Mouse (Mus musculus) midbrain, embryonic 11.5 days (tissue): ENCODE measurements around the gene Psapl1. TPM values are rescaled to one million over a fixed set of nuclear protein-coding genes. Genes with fewer than 3 reads are reported as not detected.
"Not testable (repeated sequence)": the region's sequence is repeated elsewhere in the genome, so short reads cannot be mapped to it uniquely, and the experiment has no call there.

Experiments used
- ATAC-seq: fragments of 200-750 bp; cut with Nextera tagmentation; 2 replicates; pipeline ENCODE4 v1.8.0; 2017; ENCODE audit warnings: moderate TSS enrichment, moderate library complexity; ENCODE audit not compliant: low FRiP score
- DNase-seq: peaks from one replicate; pipeline ENCODE4 v3.0.0; 2015; ENCODE audit warnings: low spot score; ENCODE audit errors: missing footprints
- H3K27ac ChIP-seq: fragments of 300-500 bp; sonication (generic); 2 replicates; pipeline ENCODE4 v1.5.1; 2014; ENCODE audit warnings: low read depth, low read length
- H3K27me3 ChIP-seq: fragments of 300-500 bp; sonication (generic); 2 replicates; pipeline ENCODE4 v1.6.1; 2014; ENCODE audit warnings: mild to moderate bottlenecking, low read length, moderate library complexity, mixed read lengths; ENCODE audit not compliant: control insufficient read depth, insufficient read depth
- H3K36me3 ChIP-seq: fragments of 300-500 bp; sonication (generic); 2 replicates; pipeline ENCODE4 v1.6.1; 2014; ENCODE audit warnings: mild to moderate bottlenecking, low read length, moderate library complexity, mixed read lengths; ENCODE audit not compliant: control insufficient read depth, insufficient read depth
- H3K4me1 ChIP-seq: fragments of 300-500 bp; sonication (generic); 2 replicates; pipeline ENCODE4 v1.6.1; 2014; ENCODE audit warnings: low read length; ENCODE audit not compliant: control insufficient read depth, insufficient read depth
- H3K4me2 ChIP-seq: fragments of 300-500 bp; sonication (generic); 2 replicates; pipeline ENCODE4 v1.6.1; 2014; ENCODE audit warnings: mild to moderate bottlenecking, moderate library complexity
- H3K4me3 ChIP-seq: fragments of 300-500 bp; sonication (generic); 2 replicates; pipeline ENCODE4 v1.5.1; 2014; ENCODE audit warnings: low read depth, low read length
- H3K9ac ChIP-seq: fragments of 300-500 bp; sonication (generic); 2 replicates; pipeline ENCODE4 v1.6.1; 2014; ENCODE audit warnings: low read length
- H3K9me3 ChIP-seq: fragments of 300-500 bp; sonication (generic); 2 replicates; pipeline ENCODE4 v1.6.1; 2016; ENCODE audit warnings: low read length; ENCODE audit not compliant: control insufficient read depth
- WGBS: fragments of 180-500 bp; shearing (Covaris S2); extraction: QIAGEN DNeasy Blood & Tissue Kit; methylation state at CpG from one replicate; pipeline ENCODE4 v1.1.7; 2014; 5-methylcytosine and 5-hydroxymethylcytosine counted together
- polyA plus RNA-seq: library from polyadenylated mRNA; unstranded; fragments of >200 nt; fragmentation: Nextera tagmentation; extraction: Ambion mirVana; gene quantifications from 2 replicates; pipeline ENCODE4 v1.2.1, GENCODE M21; 2014

Gene Psapl1
- polyA plus RNA-seq, 1 experiment from 2014 or later = 0.16 TPM

- Histone ChIP-seq H3K36me3 (no peaks in the 10 kb centered on the region), H3K27ac (no peak overlapping the region), H3K4me2 (no peak overlapping the region), H3K9ac (no peak overlapping the region), H3K9me3 (no peaks in the 10 kb centered on the region), H3K27me3 (no peaks in the 10 kb centered on the region), H3K4me1 (peaks cover 28% of the 10 kb centered on the region), H3K4me3 (no peak overlapping the region)
- ATAC-seq (no peak), DNase-seq (peak; percentile 94)
- 63% methylated on average over 6 of the region's 6 CpGs for WGBS
Measured at GRCm38 (mm10) chr5:36223787-36224186, 20.0 kb downstream of the Psapl1 start.

GRCm38 (mm10) chr5:36225855-36226254 is 22.0 kb downstream of the Psapl1 start:
- ATAC-seq = no peak
- no peak overlapping the region for H3K4me2 ChIP-seq
- 75% methylated on average over 7 of the region's 7 CpGs for WGBS
- no peak overlapping the region for H3K9ac ChIP-seq
- DNase-seq = peak; percentile 82
- H3K4me1 ChIP-seq = peaks cover 46% of the 10 kb centered on the region
- no peak overlapping the region for H3K27ac ChIP-seq
- no peaks in the 10 kb centered on the region for H3K27me3 ChIP-seq
- H3K9me3 ChIP-seq = no peaks in the 10 kb centered on the region
- no peaks in the 10 kb centered on the region for H3K36me3 ChIP-seq
- H3K4me3 ChIP-seq = no peak overlapping the region

GRCm38 (mm10) chr5:36226296-36226695 is 22.5 kb downstream of the Psapl1 start:
- Histone ChIP-seq H3K36me3 (no peaks in the 10 kb centered on the region), H3K9ac (no peak overlapping the region), H3K9me3 (no peaks in the 10 kb centered on the region), H3K4me1 (peaks cover 42% of the 10 kb centered on the region), H3K27ac (no peak overlapping the region), H3K27me3 (no peaks in the 10 kb centered on the region), H3K4me2 (no peak overlapping the region), H3K4me3 (no peak overlapping the region)
- 80% methylated on average over 11 of the region's 11 CpGs for WGBS
- ATAC-seq (no peak), DNase-seq (no peak)

- no peaks in the 10 kb centered on the region for H3K36me3 ChIP-seq
- H3K4me1 ChIP-seq = peaks cover 36% of the 10 kb centered on the region
- 0 out of 2 replicates have a peak overlapping the region, but pooled peaks have one; percentile 4 for H3K4me2 ChIP-seq
- H3K27ac ChIP-seq = peak overlapping the region; percentile 64
- DNase-seq = peak; percentile 94
- H3K9ac ChIP-seq = peak overlapping the region; percentile 3; the same call in 1 of the 2 replicates
- no peak overlapping the region for H3K4me3 ChIP-seq
- H3K9me3 ChIP-seq = no peaks in the 10 kb centered on the region
- ATAC-seq = peak; percentile 83
- WGBS = 25% methylated on average over 23 of the region's 23 CpGs
- no peaks in the 10 kb centered on the region for H3K27me3 ChIP-seq
Measured at GRCm38 (mm10) chr5:36228405-36229370, 24.9 kb downstream of the Psapl1 start.

- Histone ChIP-seq H3K9me3 (no peaks in the 10 kb centered on the region), H3K27ac (peak overlapping the region; percentile 9; the same call in 1 of the 2 replicates), H3K4me2 (no peak overlapping the region), H3K27me3 (no peaks in the 10 kb centered on the region), H3K4me3 (no peak overlapping the region), H3K4me1 (peaks cover 36% of the 10 kb centered on the region), H3K9ac (no peak overlapping the region), H3K36me3 (no peaks in the 10 kb centered on the region)
- no peak for ATAC-seq
- 76% methylated on average over 9 of the region's 9 CpGs for WGBS
- DNase-seq = peak; percentile 88
Measured at GRCm38 (mm10) chr5:36230301-36230780, 26.5 kb downstream of the Psapl1 start.

GRCm38 (mm10) chr5:36237526-36237925 is 33.7 kb downstream of the Psapl1 start:
- not testable (repeated sequence) for H3K4me2 ChIP-seq, H3K9ac ChIP-seq, H3K36me3 ChIP-seq, H3K9me3 ChIP-seq, H3K4me3 ChIP-seq, H3K27me3 ChIP-seq, H3K27ac ChIP-seq, H3K4me1 ChIP-seq, ATAC-seq, DNase-seq
- 94% methylated on average over 8 of the region's 10 CpGs for WGBS

GRCm38 (mm10) chr5:36248022-36248421 is 44.2 kb downstream of the Psapl1 start:
- Histone ChIP-seq H3K4me3 (no peak overlapping the region), H3K27ac (no peak overlapping the region), H3K4me1 (no peaks in the 10 kb centered on the region), H3K27me3 (no peaks in the 10 kb centered on the region), H3K36me3 (no peaks in the 10 kb centered on the region), H3K4me2 (no peak overlapping the region), H3K9me3 (no peaks in the 10 kb centered on the region), H3K9ac (no peak overlapping the region)
- WGBS = 95% methylated on average over 3 of the region's 3 CpGs
- no peak for DNase-seq
- ATAC-seq = no peak

GRCm38 (mm10) chr5:36252746-36253504 is 49.1 kb downstream of the Psapl1 start:
- H3K9me3 ChIP-seq = no peaks in the 10 kb centered on the region
- no peak overlapping the region for H3K27ac ChIP-seq
- WGBS = 93% methylated on average over 17 of the region's 17 CpGs
- no peak overlapping the region for H3K4me2 ChIP-seq
- H3K4me1 ChIP-seq = no peaks in the 10 kb centered on the region
- DNase-seq = no peak
- no peak overlapping the region for H3K4me3 ChIP-seq
- H3K9ac ChIP-seq = no peak overlapping the region
- no peaks in the 10 kb centered on the region for H3K27me3 ChIP-seq
- no peaks in the 10 kb centered on the region for H3K36me3 ChIP-seq
- no peak for ATAC-seq
